Mouse (Mus musculus): ENCODE measurements around the gene Gtf2ird1. TPM values are rescaled to one million over a fixed set of nuclear protein-coding genes. Genes with fewer than 3 reads are reported as not detected.

The Gtf2ird1 gene
- polyA plus RNA-seq, 1 experiment from 2014 or later: 141 TPM

GRCm38 (mm10) chr5:134439481-134439880 lies 17.0 kb downstream of the Gtf2ird1 start:
- H3K4me3 ChIP-seq: no peak overlapping the region
- no peak overlapping the region for H3K9ac ChIP-seq
- peaks cover 47% of the 10 kb centered on the region for H3K4me1 ChIP-seq
- no peaks in the 10 kb centered on the region for H3K27me3 ChIP-seq
- no peak overlapping the region for H3K4me2 ChIP-seq (replicated peaks)
- H3K9me3 ChIP-seq: peaks cover 4% of the 10 kb centered on the region; the same call in 1 of the 2 replicates
- peaks cover 54% of the 10 kb centered on the region for H3K36me3 ChIP-seq
- 96% methylated on average over 7 of the region's 7 CpGs for WGBS
- no peak overlapping the region for H3K27ac ChIP-seq
- ATAC-seq (ENCODE audit: low FRiP score, low read depth): no peak

DNA sequence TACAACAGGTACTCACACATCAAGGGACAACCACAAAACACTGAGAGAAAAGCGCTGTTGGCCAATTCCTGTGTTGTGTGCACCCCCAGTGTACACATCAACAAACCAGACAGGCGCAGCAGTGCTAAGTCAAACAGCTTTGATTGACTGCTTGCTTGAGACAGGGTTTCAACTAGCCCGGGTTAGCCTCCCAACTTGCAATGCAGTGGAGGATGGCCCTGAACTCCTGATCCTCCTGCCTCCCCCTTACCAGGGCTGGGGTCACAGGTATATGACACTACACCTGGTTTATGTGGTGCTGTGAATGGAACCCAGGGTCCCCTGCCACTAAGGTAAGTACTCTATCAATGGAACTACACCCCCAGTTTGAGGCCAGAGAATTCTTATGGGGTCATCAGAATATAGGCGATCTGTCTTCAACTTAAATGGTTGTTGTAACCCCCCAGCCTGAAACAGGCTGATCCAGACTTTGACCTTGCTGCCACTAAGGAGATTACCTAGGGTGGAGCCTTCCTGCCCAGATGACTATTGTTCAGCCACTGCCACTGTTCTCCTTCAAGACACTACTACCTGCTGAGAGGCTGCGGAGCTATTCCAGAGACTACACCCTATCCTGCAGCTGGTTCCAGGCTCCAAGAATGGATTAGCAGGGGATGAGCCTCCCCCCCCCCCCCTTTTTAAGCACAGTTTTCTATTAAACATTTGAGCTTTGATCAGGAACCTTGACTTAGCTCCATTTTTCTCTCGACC lies 17.7 kb downstream of the Gtf2ird1 start:
- H3K4me2 ChIP-seq (replicated peaks): no peak overlapping the region
- peaks cover 47% of the 10 kb centered on the region for H3K36me3 ChIP-seq
- H3K4me1 ChIP-seq: peaks cover 51% of the 10 kb centered on the region
- no peaks in the 10 kb centered on the region for H3K27me3 ChIP-seq
- no peak overlapping the region for H3K4me3 ChIP-seq
- WGBS: 92% methylated on average over 6 of the region's 6 CpGs
- ATAC-seq (ENCODE audit: low FRiP score, low read depth): no peak
- no peak overlapping the region for H3K27ac ChIP-seq
- no peak overlapping the region for H3K9ac ChIP-seq
- peaks cover 4% of the 10 kb centered on the region; the same call in 1 of the 2 replicates for H3K9me3 ChIP-seq

DNA sequence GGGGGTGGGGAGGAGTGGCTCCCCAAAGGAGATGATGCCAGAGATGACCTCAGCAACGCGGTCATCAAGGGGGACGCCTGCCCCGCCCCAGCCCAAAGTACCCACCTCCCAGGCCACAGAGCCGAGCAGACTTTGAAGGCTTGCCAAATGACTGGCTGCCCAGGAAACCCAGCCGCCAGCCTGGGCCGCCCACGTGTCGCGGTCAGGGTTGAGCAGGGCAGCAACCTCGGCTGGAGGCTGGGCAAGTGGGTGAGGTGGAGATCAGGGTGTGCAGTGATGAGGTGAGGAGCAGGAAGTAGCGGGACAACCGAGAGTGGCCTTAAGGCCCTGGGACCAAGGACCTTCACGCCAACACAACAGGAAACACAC lies 19.1 kb downstream of the Gtf2ird1 start:
- ATAC-seq (ENCODE audit: low FRiP score, low read depth): no peak
- peaks cover 40% of the 10 kb centered on the region for H3K36me3 ChIP-seq
- no peak overlapping the region for H3K4me3 ChIP-seq
- H3K4me2 ChIP-seq (replicated peaks): no peak overlapping the region
- peak overlapping the region; percentile 13; the same call in 1 of the 2 replicates for H3K9ac ChIP-seq
- H3K9me3 ChIP-seq: no peaks in the 10 kb centered on the region
- WGBS: 68% methylated on average over 14 of the region's 14 CpGs
- H3K27me3 ChIP-seq: no peaks in the 10 kb centered on the region
- no peak overlapping the region; the same call in 1 of the 2 replicates for H3K27ac ChIP-seq
- peaks cover 65% of the 10 kb centered on the region for H3K4me1 ChIP-seq

- no peak for ATAC-seq (ENCODE audit: low FRiP score, low read depth)
- 78% methylated on average over 13 of the region's 13 CpGs for whole genome bisulfite sequencing
- Histone ChIP-seq H3K9me3 (no peaks in the 10 kb centered on the region), H3K4me3 (no peak overlapping the region), H3K4me2 (replicated peaks) (no peak overlapping the region), H3K9ac (peak overlapping the region; percentile 13; the same call in 1 of the 2 replicates), H3K27me3 (no peaks in the 10 kb centered on the region), H3K4me1 (peaks cover 66% of the 10 kb centered on the region), H3K36me3 (peaks cover 36% of the 10 kb centered on the region), H3K27ac (peak overlapping the region; percentile 39; the same call in 1 of the 2 replicates)
Measured at GRCm38 (mm10) chr5:134436782-134437458, 19.6 kb downstream of the Gtf2ird1 start.

GRCm38 (mm10) chr5:134435836-134436331 lies 20.6 kb downstream of the Gtf2ird1 start:
- peak overlapping the region; percentile 7; the same call in 1 of the 2 replicates for H3K4me2 ChIP-seq (replicated peaks)
- peak overlapping the region; percentile 39; the same call in 1 of the 2 replicates for H3K27ac ChIP-seq
- WGBS: 33% methylated on average over 12 of the region's 12 CpGs
- H3K4me3 ChIP-seq: no peak overlapping the region
- H3K27me3 ChIP-seq: no peaks in the 10 kb centered on the region
- peaks cover 61% of the 10 kb centered on the region for H3K4me1 ChIP-seq
- H3K9me3 ChIP-seq: no peaks in the 10 kb centered on the region
- peak; percentile 66 for ATAC-seq (ENCODE audit: low FRiP score, low read depth)
- H3K36me3 ChIP-seq: peaks cover 31% of the 10 kb centered on the region
- no peak overlapping the region for H3K9ac ChIP-seq

DNA sequence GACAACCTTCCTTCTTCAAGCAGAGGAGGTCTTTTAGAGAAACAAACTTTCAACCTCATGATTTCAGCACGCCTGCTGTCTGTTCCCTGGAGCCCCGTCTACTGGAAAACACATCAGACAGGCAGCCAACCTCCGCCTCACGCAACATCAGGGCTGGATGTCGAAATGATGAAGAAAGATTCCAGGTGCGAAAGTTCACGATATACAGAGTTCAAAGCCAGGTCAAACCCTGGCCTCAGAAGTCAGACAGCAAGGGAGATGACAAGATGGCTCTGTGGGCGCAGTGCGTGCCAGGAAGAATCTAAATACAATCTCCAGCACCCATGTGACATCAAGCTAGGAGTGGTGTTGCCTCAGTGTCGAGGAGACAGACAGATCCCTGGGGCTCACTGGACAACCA lies 23.4 kb downstream of the Gtf2ird1 start:
- Histone ChIP-seq H3K9me3 (no peaks in the 10 kb centered on the region), H3K36me3 (peaks cover 19% of the 10 kb centered on the region), H3K27ac (no peak overlapping the region), H3K27me3 (no peaks in the 10 kb centered on the region), H3K4me2 (replicated peaks) (no peak overlapping the region), H3K4me3 (no peak overlapping the region), H3K4me1 (peaks cover 50% of the 10 kb centered on the region), H3K9ac (no peak overlapping the region)
- 55% methylated on average over 10 of the region's 10 CpGs for WGBS
- no peak for ATAC-seq (ENCODE audit: low FRiP score, low read depth)

DNA sequence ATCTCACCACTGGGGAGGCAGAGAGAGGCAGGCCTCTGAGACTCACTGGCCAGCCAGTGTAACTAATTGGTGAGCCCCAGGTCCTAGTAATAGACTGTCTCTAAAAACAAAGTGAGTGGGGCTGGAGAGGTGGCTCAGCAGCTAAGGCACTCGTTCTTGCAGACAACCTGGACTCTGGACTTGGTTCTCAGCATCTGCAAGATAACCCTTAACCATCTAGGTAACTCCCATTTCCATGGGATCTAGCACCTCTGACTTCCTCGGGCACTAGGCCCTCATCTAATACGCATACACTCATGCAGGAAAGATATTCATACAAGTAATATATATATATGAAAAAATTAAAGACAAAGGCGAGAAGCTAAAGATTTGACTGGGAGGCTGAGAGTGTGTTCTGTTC lies 26.4 kb downstream of the Gtf2ird1 start:
- no peak overlapping the region for H3K9ac ChIP-seq
- no peak overlapping the region for H3K27ac ChIP-seq
- ATAC-seq (ENCODE audit: low FRiP score, low read depth): no peak
- H3K27me3 ChIP-seq: no peaks in the 10 kb centered on the region
- H3K4me2 ChIP-seq (replicated peaks): no peak overlapping the region
- H3K4me1 ChIP-seq: peaks cover 24% of the 10 kb centered on the region
- no peak overlapping the region for H3K4me3 ChIP-seq
- H3K36me3 ChIP-seq: peaks cover 24% of the 10 kb centered on the region
- H3K9me3 ChIP-seq: no peaks in the 10 kb centered on the region
- whole genome bisulfite sequencing: 84% methylated on average over 4 of the region's 4 CpGs

DNA sequence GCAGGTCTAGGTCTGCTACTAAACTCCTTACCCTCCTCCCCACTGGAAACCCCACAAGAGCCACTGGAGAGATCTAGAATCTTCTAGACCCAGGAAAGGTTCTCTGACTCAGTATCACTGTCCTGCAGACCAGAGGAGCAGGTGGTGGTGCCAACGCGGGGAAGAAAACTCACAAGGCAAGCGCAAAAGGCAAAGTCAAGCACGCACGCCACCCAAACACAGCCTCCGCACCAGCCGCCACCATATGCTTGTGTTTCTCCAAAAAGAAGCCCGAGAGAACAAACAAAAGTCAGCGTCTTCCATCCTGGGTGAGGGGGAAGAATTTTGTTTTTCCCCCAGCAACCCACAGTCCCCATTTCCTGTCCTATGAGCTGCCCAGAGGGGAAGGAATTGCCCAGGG lies 28.9 kb downstream of the Gtf2ird1 start:
- H3K27ac ChIP-seq: peak overlapping the region; percentile 15; the same call in 1 of the 2 replicates
- no peaks in the 10 kb centered on the region for H3K27me3 ChIP-seq
- H3K36me3 ChIP-seq: peaks cover 37% of the 10 kb centered on the region
- WGBS: 91% methylated on average over 9 of the region's 9 CpGs
- H3K4me1 ChIP-seq: peaks cover 6% of the 10 kb centered on the region; the same call in 1 of the 2 replicates
- no peak overlapping the region for H3K4me2 ChIP-seq (replicated peaks)
- H3K9ac ChIP-seq: no peak overlapping the region
- ATAC-seq (ENCODE audit: low FRiP score, low read depth): no peak
- no peak overlapping the region for H3K4me3 ChIP-seq
- H3K9me3 ChIP-seq: no peaks in the 10 kb centered on the region

DNA sequence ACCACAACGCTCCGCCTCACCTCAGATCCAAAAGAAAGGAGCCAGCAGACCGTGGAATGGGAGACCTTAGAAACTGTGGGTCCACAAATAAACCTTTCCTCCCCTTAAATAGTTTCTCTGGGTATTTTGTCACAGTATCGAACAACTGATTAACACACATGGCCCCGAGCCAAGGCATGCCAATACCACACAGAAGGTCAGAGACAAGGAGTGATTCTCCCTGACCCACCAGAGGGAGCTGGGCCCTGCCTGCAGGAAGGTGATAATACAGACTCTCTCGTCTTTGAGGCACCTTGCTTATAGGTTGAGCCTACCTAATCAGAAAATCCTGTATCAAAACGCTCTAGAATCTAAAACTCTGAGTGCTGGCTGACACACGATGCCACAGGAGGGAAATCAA lies 30.9 kb downstream of the Gtf2ird1 start:
- Histone ChIP-seq H3K4me3 (no peak overlapping the region), H3K27ac (no peak overlapping the region), H3K27me3 (no peaks in the 10 kb centered on the region), H3K9ac (no peak overlapping the region), H3K36me3 (peaks cover 38% of the 10 kb centered on the region), H3K4me1 (peaks cover 18% of the 10 kb centered on the region), H3K4me2 (replicated peaks) (no peak overlapping the region), H3K9me3 (no peaks in the 10 kb centered on the region)
- no peak for ATAC-seq (ENCODE audit: low FRiP score, low read depth)
- WGBS: 91% methylated on average over 8 of the region's 8 CpGs

DNA sequence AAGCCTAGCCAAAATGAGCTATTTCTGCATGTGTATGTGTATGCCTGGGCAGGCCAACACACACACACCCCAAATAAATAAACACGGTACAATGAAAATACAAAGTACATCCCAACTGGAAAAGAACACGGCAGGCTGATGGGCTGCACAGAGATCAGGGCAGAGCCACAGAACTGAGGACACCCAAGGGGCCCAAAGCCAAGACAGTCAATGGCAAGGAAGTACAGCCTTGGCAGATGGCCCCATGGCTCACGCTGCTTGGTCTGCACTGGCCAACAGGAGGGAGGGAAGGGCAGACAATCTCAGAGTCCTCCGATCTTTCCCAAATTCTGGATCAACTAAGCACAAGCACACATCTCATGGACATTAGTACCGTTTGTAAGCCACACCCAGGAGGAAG lies 32.6 kb downstream of the Gtf2ird1 start:
- no peak overlapping the region for H3K4me2 ChIP-seq (replicated peaks)
- H3K4me1 ChIP-seq: peaks cover 22% of the 10 kb centered on the region
- no peak overlapping the region for H3K9ac ChIP-seq
- 95% methylated on average over 5 of the region's 5 CpGs for WGBS
- peaks cover 37% of the 10 kb centered on the region for H3K36me3 ChIP-seq
- no peak overlapping the region for H3K27ac ChIP-seq
- H3K27me3 ChIP-seq: no peaks in the 10 kb centered on the region
- H3K4me3 ChIP-seq: no peak overlapping the region
- H3K9me3 ChIP-seq: no peaks in the 10 kb centered on the region
- no peak for ATAC-seq (ENCODE audit: low FRiP score, low read depth)

GRCm38 (mm10) chr5:134423372-134423771 lies 33.1 kb downstream of the Gtf2ird1 start:
- H3K4me2 ChIP-seq (replicated peaks): no peak overlapping the region
- WGBS: 95% methylated on average over 6 of the region's 6 CpGs

GRCm38 (mm10) chr5:134422265-134422925 lies 34.1 kb downstream of the Gtf2ird1 start:
- H3K36me3 ChIP-seq: peaks cover 41% of the 10 kb centered on the region
- no peak for ATAC-seq (ENCODE audit: low FRiP score, low read depth)
- no peak overlapping the region for H3K4me2 ChIP-seq (replicated peaks)

More at GRCm38 (mm10) chr5:134423372-134423771, 33.1 kb downstream of the Gtf2ird1 start:
- Histone ChIP-seq H3K4me3 (no peak overlapping the region), H3K9ac (no peak overlapping the region), H3K9me3 (no peaks in the 10 kb centered on the region), H3K27me3 (no peaks in the 10 kb centered on the region), H3K36me3 (peaks cover 37% of the 10 kb centered on the region), H3K4me1 (peaks cover 22% of the 10 kb centered on the region), H3K27ac (no peak overlapping the region)
- ATAC-seq (ENCODE audit: low FRiP score, low read depth): no peak

More at GRCm38 (mm10) chr5:134422265-134422925, 34.1 kb downstream of the Gtf2ird1 start:
- Histone ChIP-seq H3K4me3 (no peak overlapping the region), H3K9me3 (peaks cover 7% of the 10 kb centered on the region; the same call in 1 of the 2 replicates), H3K27me3 (no peaks in the 10 kb centered on the region), H3K4me1 (peaks cover 22% of the 10 kb centered on the region), H3K27ac (no peak overlapping the region), H3K9ac (no peak overlapping the region)
- WGBS: 92% methylated on average over 12 of the region's 12 CpGs

Measured in limb, embryonic 13.5 days (tissue).